Mouse (Mus musculus): ENCODE measurements at regions not wholly inside any gene's neighbourhood (a gene's known extent, or its start where the extent isn't known, plus 50 kb on each side); places are given as distances from the start of the nearest gene placed in this dataset.

DNA sequence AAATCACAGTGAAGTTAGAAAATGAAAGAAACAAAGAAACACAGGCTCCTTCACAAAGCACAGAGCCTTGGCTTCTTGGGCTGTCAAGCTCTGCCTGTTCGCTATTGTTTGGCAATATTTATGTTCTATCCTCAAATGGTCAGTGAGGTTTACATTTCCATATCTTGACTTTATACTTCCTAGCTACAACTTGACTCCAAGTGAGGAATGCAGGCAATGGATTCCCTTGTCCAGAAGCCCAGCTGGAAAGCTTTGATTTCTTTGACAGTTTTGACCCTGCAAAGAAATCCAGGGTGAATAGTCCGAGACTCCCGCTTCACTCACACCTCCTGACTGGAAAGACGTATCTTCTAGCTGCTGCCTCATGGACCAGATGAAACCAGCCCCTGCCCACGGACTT is 537.3 kb upstream of the Pbx1 start:
- TF ChIP-seq CTCF (IDR thresholded peaks at IDR 0.05 in 2 of 3, conservative IDR thresholded peaks at IDR 0.05 in 1 of 3; ENCODE audit: control insufficient read depth in 1 of 3, insufficient read depth in 1 of 3, low read depth in 2 of 3, low read length in 3 of 3, poor library complexity in 1 of 3, severe bottlenecking in 1 of 3) (no peak), CHD2 (IDR thresholded peaks at IDR 0.05; ENCODE audit: low read length) (no peak), TBP (IDR thresholded peaks at IDR 0.05; ENCODE audit: low read depth, low read length) (no peak), RAD21 (IDR thresholded peaks at IDR 0.05; ENCODE audit: low read depth, low read length) (no peak), POLR2A (IDR thresholded peaks at IDR 0.05; ENCODE audit: control insufficient read depth in 1 of 2, insufficient read depth in 1 of 2, low read depth in 1 of 2, low read length in 2 of 2, poor library complexity in 1 of 2) (no peak), MAZ (IDR thresholded peaks at IDR 0.05; ENCODE audit: low read depth, low read length) (no peak), EP300 (IDR thresholded peaks at IDR 0.05; ENCODE audit: low read depth in 1 of 2, low read length in 2 of 2) (no peak), MAX (IDR thresholded peaks at IDR 0.05; ENCODE audit: low read length) (no peak), GATA1 (IDR thresholded peaks at IDR 0.05; ENCODE audit: low read depth, low read length) (no peak), SIN3A (IDR thresholded peaks at IDR 0.05; ENCODE audit: low read length) (no peak)

Data from MEL (cell line).